Mouse (Mus musculus): Measurements from ENCODE around the gene Fbh1.

- no peak for TF ChIP-seq CTCF (IDR thresholded peaks at IDR 0.05; ENCODE audit: low read depth, low read length)
- TF ChIP-seq POLR2AphosphoS5 (IDR thresholded peaks at IDR 0.05; ENCODE audit: insufficient replicate concordance, low read depth, low read length) = no peak
Measured at GRCm38 (mm10) chr2:11712483-11712990, 64.8 kb downstream of the Fbh1 start.
